Mouse (Mus musculus) kidney, embryonic 15.5 days (tissue): ENCODE results near the gene Dusp10. TPM values are rescaled to one million over a fixed set of nuclear protein-coding genes. Genes with fewer than 3 reads are reported as not detected.

Experiments
- ATAC-seq: fragments of 200-750 bp; cut with Nextera tagmentation; replicated peaks from 2 replicates; pipeline ENCODE4 v1.8.0; 2017; ENCODE audit warnings: moderate TSS enrichment; ENCODE audit not compliant: low FRiP score
- H3K27ac ChIP-seq: fragments of 300-500 bp; sonication (generic); 2 replicates; pipeline ENCODE4 v1.5.1; 2015; ENCODE audit warnings: mild to moderate bottlenecking, inconsistent platforms
- H3K27me3 ChIP-seq: fragments of 300-500 bp; sonication (generic); 2 replicates; pipeline ENCODE4 v1.6.1; 2015; ENCODE audit warnings: inconsistent platforms
- H3K36me3 ChIP-seq: fragments of 300-500 bp; sonication (generic); 2 replicates; pipeline ENCODE4 v1.6.1; 2015; ENCODE audit warnings: inconsistent platforms
- H3K4me1 ChIP-seq: fragments of 300-500 bp; sonication (generic); 2 replicates; pipeline ENCODE4 v1.6.1; 2015; ENCODE audit warnings: inconsistent platforms
- H3K4me2 ChIP-seq: fragments of 300-500 bp; sonication (generic); 2 replicates; pipeline ENCODE4 v1.6.1; 2015; ENCODE audit warnings: moderate library complexity, mild to moderate bottlenecking, inconsistent platforms
- H3K4me3 ChIP-seq: fragments of 300-500 bp; sonication (generic); replicated peaks from 2 replicates; pipeline ENCODE4 v1.5.1; 2015; ENCODE audit warnings: mild to moderate bottlenecking, inconsistent platforms
- H3K9ac ChIP-seq: fragments of 300-500 bp; sonication (generic); 2 replicates; pipeline ENCODE4 v1.6.1; 2015; ENCODE audit warnings: mild to moderate bottlenecking, inconsistent platforms
- H3K9me3 ChIP-seq: fragments of 300-500 bp; sonication (generic); replicated peaks from 2 replicates; pipeline ENCODE4 v1.6.1; 2016; ENCODE audit warnings: inconsistent platforms
- WGBS: fragments of 180-500 bp; shearing (Covaris S2); methylation state at CpG from one replicate; pipeline ENCODE4 v1.1.7; 2015; ENCODE audit warnings: mixed read lengths; 5-methylcytosine and 5-hydroxymethylcytosine counted together
- polyA plus RNA-seq: library from polyadenylated mRNA; unstranded; fragments of >200 nt; fragmentation: Nextera tagmentation; extraction: Ambion mirVana; gene quantifications from 2 replicates; pipeline ENCODE4 v1.2.1, GENCODE M21; 2015

Gene Dusp10
- polyA plus RNA-seq, 1 experiment from 2014 or later: 5.8 TPM

DNA sequence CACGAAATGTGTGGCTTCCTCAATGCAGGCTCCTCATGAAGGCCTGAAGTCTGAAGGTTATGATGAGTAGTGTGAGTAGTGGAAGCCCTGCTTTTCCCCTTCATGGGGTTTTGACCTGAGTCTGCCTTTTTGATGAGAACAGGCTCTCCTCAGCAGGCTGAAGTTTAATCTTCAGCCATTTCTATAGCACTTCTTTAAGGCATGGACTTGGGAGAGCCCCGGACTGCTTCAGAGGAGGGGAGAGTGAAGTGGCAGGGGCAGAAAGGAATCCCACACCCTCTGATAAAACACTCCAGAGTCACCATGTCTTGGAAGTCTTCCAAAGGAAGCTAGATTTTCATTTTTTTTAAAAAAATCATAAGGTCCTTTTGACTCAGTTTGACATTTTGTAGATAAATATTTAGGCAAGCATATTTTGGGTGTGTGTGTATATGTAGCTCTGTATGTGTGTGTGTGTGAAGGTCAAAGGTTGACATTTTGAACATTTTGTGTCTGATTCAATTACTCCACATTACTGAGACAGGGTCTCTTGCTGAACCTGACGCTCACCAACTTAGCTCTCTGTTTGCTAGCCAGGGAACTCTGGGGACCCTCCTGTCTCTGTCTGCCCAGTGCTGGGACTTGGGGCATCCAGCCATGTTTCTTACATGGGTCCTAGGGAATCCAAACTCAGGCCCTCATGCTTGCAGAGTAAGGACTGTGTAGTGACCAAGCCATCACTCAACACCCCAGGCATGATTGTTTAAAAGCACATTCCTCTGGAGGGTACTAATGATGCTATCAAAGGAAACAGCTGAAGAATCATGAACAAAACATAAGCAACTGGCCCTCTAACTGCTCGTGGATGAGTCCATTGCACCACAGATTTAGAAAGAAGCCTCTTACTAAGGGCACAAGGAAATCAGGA is 48.0 kb downstream of the Dusp10 start:
- no peaks in the 10 kb centered on the region for H3K9me3 ChIP-seq
- no peaks in the 10 kb centered on the region for H3K27me3 ChIP-seq
- no peak overlapping the region for H3K4me3 ChIP-seq
- ATAC-seq: no peak
- no peaks in the 10 kb centered on the region for H3K36me3 ChIP-seq
- H3K4me1 ChIP-seq: 0 out of 2 replicates have a peak, but pooled peaks cover 3% of the 10 kb centered on the region
- no peak overlapping the region for H3K4me2 ChIP-seq
- peak overlapping the region; percentile 75 for H3K27ac ChIP-seq
- WGBS: 68% methylated on average over 4 of the region's 4 CpGs
- H3K9ac ChIP-seq: no peak overlapping the region

DNA sequence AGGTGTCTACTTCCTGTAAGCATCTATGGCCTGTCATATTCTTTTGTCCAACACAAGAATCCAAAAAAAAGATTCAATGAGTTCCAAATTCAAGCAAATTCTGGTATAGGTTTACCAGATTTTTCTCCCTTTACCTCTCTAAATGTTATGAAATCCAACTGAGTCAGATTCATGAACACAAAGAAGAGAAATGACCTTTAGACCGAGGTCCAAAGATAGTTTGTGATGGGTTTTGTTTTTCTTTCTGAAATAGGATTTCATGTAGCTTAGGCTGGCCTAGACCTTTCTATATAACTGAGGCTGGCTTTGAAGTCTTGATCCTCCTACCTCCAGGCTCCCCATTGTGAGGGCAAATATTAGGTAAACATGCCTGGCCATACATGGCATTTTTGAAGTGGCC is 48.8 kb downstream of the Dusp10 start:
- no peak overlapping the region for H3K27ac ChIP-seq
- 84% methylated on average over 1 of the region's 1 CpGs for WGBS
- 0 out of 2 replicates have a peak, but pooled peaks cover 3% of the 10 kb centered on the region for H3K4me1 ChIP-seq
- H3K9ac ChIP-seq: no peak overlapping the region
- ATAC-seq: no peak
- no peaks in the 10 kb centered on the region for H3K27me3 ChIP-seq
- H3K4me2 ChIP-seq: no peak overlapping the region
- H3K36me3 ChIP-seq: no peaks in the 10 kb centered on the region
- H3K4me3 ChIP-seq: no peak overlapping the region
- H3K9me3 ChIP-seq: no peaks in the 10 kb centered on the region

- Histone ChIP-seq H3K4me1 (0 out of 2 replicates have a peak, but pooled peaks cover 3% of the 10 kb centered on the region), H3K9me3 (no peaks in the 10 kb centered on the region), H3K27ac (no peak overlapping the region), H3K9ac (no peak overlapping the region), H3K4me2 (no peak overlapping the region), H3K27me3 (no peaks in the 10 kb centered on the region), H3K36me3 (no peaks in the 10 kb centered on the region), H3K4me3 (no peak overlapping the region)
- 77% methylated on average over 7 of the region's 7 CpGs for WGBS
- no peak for ATAC-seq
Measured at GRCm38 (mm10) chr1:184064306-184064705, 51.2 kb downstream of the Dusp10 start.

GRCm38 (mm10) chr1:184065589-184066361 is 52.7 kb downstream of the Dusp10 start:
- Histone ChIP-seq H3K4me3 (no peak overlapping the region), H3K9me3 (no peaks in the 10 kb centered on the region), H3K27me3 (no peaks in the 10 kb centered on the region), H3K27ac (no peak overlapping the region), H3K4me1 (no peaks in the 10 kb centered on the region), H3K36me3 (peaks cover 3% of the 10 kb centered on the region; the same call in 1 of the 2 replicates), H3K4me2 (no peak overlapping the region), H3K9ac (no peak overlapping the region)
- 94% methylated on average over 13 of the region's 13 CpGs for WGBS
- no peak for ATAC-seq

DNA sequence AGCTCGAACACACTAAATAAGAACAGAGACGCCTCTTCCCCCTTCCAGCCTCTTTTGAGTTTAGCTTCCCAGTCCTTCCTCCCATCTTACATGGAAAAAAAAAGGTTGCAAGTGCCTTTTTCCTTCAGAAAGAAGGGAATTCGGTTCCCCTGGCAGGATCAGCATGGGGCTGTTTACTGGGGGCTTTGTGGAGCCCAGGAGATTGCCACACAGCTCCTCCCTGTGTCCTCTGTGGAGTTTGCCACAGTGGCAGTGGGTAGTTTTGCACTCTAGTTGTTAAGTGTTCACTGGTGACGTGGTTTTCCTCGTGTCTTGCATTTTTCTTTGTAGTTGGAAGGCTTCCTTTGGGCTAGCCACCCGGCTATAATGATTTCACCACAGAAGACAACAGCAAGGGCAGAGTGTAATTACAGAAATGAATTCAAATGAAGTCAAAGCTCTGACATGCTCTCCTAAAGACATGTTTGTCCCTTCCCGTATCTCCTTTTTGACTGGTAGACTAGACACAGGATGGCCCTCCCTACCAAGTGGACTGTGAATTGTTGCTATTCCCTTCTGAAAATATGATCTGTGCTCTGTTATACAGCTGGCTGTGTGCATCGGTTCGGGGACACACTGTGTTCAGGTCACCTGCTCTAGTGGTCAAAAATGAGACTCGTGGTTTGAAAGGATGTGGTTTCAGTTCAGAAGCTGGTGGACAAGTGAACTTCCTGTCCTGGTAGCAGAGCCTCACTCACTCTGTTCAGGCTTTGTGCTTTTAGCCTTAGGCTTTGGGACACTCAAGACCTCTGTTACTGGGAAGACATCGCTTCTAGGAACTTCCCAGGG is 53.6 kb downstream of the Dusp10 start:
- no peak overlapping the region for H3K4me2 ChIP-seq
- ATAC-seq: no peak
- H3K9me3 ChIP-seq: no peaks in the 10 kb centered on the region
- no peak overlapping the region for H3K4me3 ChIP-seq
- H3K9ac ChIP-seq: no peak overlapping the region
- no peaks in the 10 kb centered on the region for H3K4me1 ChIP-seq
- H3K27me3 ChIP-seq: no peaks in the 10 kb centered on the region
- no peak overlapping the region for H3K27ac ChIP-seq
- WGBS: 79% methylated on average over 11 of the region's 11 CpGs
- peaks cover 7% of the 10 kb centered on the region; the same call in 1 of the 2 replicates for H3K36me3 ChIP-seq

GRCm38 (mm10) chr1:184067704-184068558 is 54.8 kb downstream of the Dusp10 start:
- WGBS: 93% methylated on average over 18 of the region's 18 CpGs
- Histone ChIP-seq H3K27ac (no peak overlapping the region), H3K4me1 (no peaks in the 10 kb centered on the region), H3K4me3 (no peak overlapping the region), H3K9me3 (no peaks in the 10 kb centered on the region), H3K36me3 (peaks cover 7% of the 10 kb centered on the region; the same call in 1 of the 2 replicates), H3K4me2 (no peak overlapping the region), H3K9ac (no peak overlapping the region), H3K27me3 (no peaks in the 10 kb centered on the region)
- no peak for ATAC-seq

DNA sequence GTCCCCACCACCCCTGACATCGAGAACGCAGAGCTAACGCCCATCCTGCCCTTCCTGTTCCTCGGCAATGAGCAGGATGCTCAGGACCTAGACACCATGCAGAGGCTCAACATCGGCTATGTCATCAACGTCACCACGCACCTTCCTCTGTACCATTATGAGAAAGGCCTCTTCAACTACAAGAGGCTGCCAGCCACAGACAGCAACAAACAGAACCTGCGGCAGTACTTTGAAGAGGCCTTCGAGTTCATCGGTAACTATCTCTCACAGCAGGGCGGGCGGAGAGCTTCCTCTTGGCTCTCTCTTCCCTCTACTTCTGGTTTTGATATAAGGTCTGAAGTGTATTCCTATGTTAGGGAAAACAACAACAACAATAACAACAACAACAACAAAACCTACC is 55.9 kb downstream of the Dusp10 start:
- Histone ChIP-seq H3K9ac (no peak overlapping the region), H3K27me3 (no peaks in the 10 kb centered on the region), H3K36me3 (peaks cover 7% of the 10 kb centered on the region; the same call in 1 of the 2 replicates), H3K9me3 (no peaks in the 10 kb centered on the region), H3K4me3 (no peak overlapping the region), H3K4me2 (no peak overlapping the region), H3K4me1 (no peaks in the 10 kb centered on the region), H3K27ac (no peak overlapping the region)
- ATAC-seq: no peak
- WGBS: 93% methylated on average over 12 of the region's 12 CpGs

DNA sequence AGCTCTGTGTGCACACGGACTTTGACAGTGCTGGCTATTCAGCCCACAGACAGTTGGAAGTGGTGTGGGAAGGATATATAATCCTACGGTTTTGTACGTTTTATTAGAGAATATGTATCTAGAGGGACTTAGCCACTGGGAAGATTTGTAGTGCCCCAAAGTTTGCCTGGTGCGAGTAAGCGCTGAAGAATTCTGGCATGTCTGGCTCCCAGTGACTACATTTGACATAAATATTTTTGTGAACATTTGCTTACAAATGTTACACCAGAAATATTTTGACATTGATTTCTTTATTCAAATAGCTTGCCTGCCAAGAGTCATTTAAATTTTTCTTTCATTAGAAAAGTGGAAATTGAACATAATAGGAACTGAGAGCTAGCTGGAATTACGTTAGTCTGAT is 63.0 kb downstream of the Dusp10 start:
- H3K9ac ChIP-seq: no peak overlapping the region
- H3K27me3 ChIP-seq: no peaks in the 10 kb centered on the region
- no peak for ATAC-seq
- no peaks in the 10 kb centered on the region for H3K9me3 ChIP-seq
- H3K4me3 ChIP-seq: no peak overlapping the region
- 69% methylated on average over 6 of the region's 6 CpGs for WGBS
- 0 out of 2 replicates have a peak, but pooled peaks cover 4% of the 10 kb centered on the region for H3K36me3 ChIP-seq
- no peak overlapping the region for H3K27ac ChIP-seq
- 0 out of 2 replicates have a peak, but pooled peaks cover 6% of the 10 kb centered on the region for H3K4me1 ChIP-seq
- no peak overlapping the region for H3K4me2 ChIP-seq

DNA sequence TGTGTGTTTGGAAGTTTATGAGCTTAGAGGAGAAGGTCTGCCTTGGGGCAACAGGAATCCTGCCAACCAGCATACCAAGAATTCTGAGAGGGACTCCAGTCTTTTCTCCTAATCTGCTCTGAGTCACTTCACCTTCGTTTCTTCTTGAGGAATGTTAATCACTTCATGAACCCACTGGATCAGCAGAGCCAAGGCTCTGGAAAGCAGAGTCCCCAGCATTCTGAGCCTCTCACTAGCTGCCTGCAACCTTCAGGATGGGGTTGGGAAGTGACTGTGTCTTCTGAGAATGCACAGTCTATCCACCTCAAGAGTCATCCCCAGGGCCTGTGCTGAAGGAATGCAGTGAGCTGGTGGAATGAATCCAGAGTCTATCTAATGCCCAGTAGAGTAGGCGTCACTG is 63.7 kb downstream of the Dusp10 start:
- Histone ChIP-seq H3K27ac (no peak overlapping the region), H3K9me3 (no peaks in the 10 kb centered on the region), H3K4me3 (no peak overlapping the region), H3K9ac (no peak overlapping the region), H3K36me3 (0 out of 2 replicates have a peak, but pooled peaks cover 3% of the 10 kb centered on the region), H3K27me3 (no peaks in the 10 kb centered on the region), H3K4me2 (no peak overlapping the region), H3K4me1 (0 out of 2 replicates have a peak, but pooled peaks cover 6% of the 10 kb centered on the region)
- WGBS: 44% methylated on average over 2 of the region's 2 CpGs
- ATAC-seq: no peak

GRCm38 (mm10) chr1:184079304-184079703 is 66.2 kb downstream of the Dusp10 start:
- no peak overlapping the region for H3K27ac ChIP-seq
- no peaks in the 10 kb centered on the region for H3K9me3 ChIP-seq
- no peak overlapping the region for H3K4me3 ChIP-seq
- H3K27me3 ChIP-seq: no peaks in the 10 kb centered on the region
- H3K4me2 ChIP-seq: no peak overlapping the region
- ATAC-seq: no peak
- H3K4me1 ChIP-seq: 0 out of 2 replicates have a peak, but pooled peaks cover 6% of the 10 kb centered on the region
- WGBS: 91% methylated on average over 3 of the region's 3 CpGs
- no peak overlapping the region for H3K9ac ChIP-seq
- 0 out of 2 replicates have a peak, but pooled peaks cover under 1% of the 10 kb centered on the region for H3K36me3 ChIP-seq

- Histone ChIP-seq H3K36me3 (no peaks in the 10 kb centered on the region), H3K27ac (no peak overlapping the region), H3K27me3 (no peaks in the 10 kb centered on the region), H3K9me3 (no peaks in the 10 kb centered on the region), H3K4me1 (no peaks in the 10 kb centered on the region), H3K4me2 (no peak overlapping the region), H3K4me3 (no peak overlapping the region), H3K9ac (no peak overlapping the region)
- ATAC-seq: no peak
- 66% methylated on average over 3 of the region's 3 CpGs for WGBS
Measured at GRCm38 (mm10) chr1:184082661-184083060, 69.6 kb downstream of the Dusp10 start.
